Mouse (Mus musculus) forebrain, embryonic 10.5 days (tissue): Measurements from ENCODE around the gene Syt1. TPM values are rescaled to one million over a fixed set of nuclear protein-coding genes. Genes with fewer than 3 reads are reported as not detected.

Source experiments
- DNase-seq: peaks from one replicate; pipeline ENCODE4 v3.0.0-alpha.2; 2017; ENCODE audit warnings: low spot score; ENCODE audit errors: extremely low spot score
- H3K27ac ChIP-seq: fragments of 300-500 bp; sonication (generic); 2 replicates; pipeline ENCODE4 v1.5.1; 2016; ENCODE audit warnings: mild to moderate bottlenecking
- H3K27me3 ChIP-seq: fragments of 300-500 bp; sonication (generic); 2 replicates; pipeline ENCODE4 v1.6.1; 2016; ENCODE audit warnings: mild to moderate bottlenecking; ENCODE audit not compliant: poor library complexity, severe bottlenecking
- H3K36me3 ChIP-seq: fragments of 300-500 bp; sonication (generic); replicated peaks from 2 replicates; pipeline ENCODE4 v1.6.1; 2016; ENCODE audit warnings: mild to moderate bottlenecking, moderate library complexity
- H3K4me1 ChIP-seq: fragments of 300-500 bp; sonication (generic); 2 replicates; pipeline ENCODE4 v1.6.1; 2016
- H3K4me3 ChIP-seq: fragments of 300-500 bp; sonication (generic); 2 replicates; pipeline ENCODE4 v1.5.1; 2016; ENCODE audit warnings: mild to moderate bottlenecking, moderate library complexity
- H3K9me3 ChIP-seq: fragments of 300-500 bp; sonication (generic); 2 replicates; pipeline ENCODE4 v1.6.1; 2016; ENCODE audit warnings: mild to moderate bottlenecking, moderate library complexity
- WGBS: fragments of 180-500 bp; shearing (Covaris S2); methylation state at CpG from one replicate; pipeline ENCODE4 v1.1.7; 2016; 5-methylcytosine and 5-hydroxymethylcytosine counted together
- polyA plus RNA-seq: library from polyadenylated mRNA; unstranded; fragments of >200 nt; fragmentation: Nextera tagmentation; extraction: Ambion mirVana; gene quantifications from 2 replicates; pipeline ENCODE4 v1.2.1, GENCODE M21; 2016

Gene Syt1
- 3.8 and 4.2 TPM in 2 replicates for polyA plus RNA-seq

DNA sequence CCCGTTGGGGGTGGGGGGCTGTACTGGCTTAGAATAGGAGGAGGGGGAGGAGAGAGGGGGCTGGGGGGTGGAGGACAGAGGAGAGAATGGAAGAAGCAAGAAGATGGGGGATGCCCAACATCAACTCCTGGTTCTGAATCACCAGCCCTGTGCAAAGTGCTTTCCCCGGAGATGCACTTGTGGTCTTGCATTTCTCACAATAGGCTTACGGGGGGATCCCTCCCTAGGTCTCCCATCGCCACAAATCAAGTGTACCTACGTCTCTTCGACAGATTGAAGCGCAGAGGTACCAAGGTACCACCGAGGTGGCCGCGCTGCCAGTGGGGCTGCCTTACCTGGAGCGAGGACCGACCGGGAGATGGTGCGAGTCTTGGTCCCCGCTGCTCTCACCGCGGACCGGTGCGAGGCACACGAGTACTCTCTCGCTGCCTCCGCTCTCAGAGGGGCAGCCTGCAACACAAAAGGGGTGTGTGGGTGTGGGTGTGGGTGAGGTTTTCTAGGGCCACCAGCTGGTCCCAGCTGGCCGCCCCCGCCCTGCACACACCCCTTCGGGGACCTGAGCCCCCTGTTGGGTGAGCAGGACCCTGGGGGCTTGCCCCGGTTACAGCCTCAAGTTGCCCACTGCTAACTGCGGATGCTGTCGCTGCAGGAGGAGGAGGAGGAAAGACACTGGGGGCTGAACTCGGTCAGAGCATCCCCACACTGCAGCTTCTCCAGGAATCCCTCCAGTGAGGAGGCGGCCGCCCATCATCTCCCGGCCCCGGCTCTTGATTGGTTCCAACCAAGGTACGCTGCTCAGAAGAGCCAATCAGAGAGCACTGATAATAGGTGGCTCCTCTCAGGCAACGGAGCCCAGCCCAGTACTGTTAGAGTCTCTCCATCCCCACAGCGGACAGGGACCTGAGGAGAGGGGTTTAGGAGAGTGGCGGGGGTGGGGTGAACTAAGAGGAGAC is at the start of gene Syt1:
Gene Syt1, minus strand, starts transcription at position 742 of the 953 bp plus-strand sequence.
- no peaks in the 10 kb centered on the region for H3K36me3 ChIP-seq
- under 1% methylated on average over 37 of the region's 37 CpGs for WGBS
- H3K4me3 ChIP-seq: peak within 1 kb of the TSS; percentile 72
- no peaks in the 10 kb centered on the region for H3K9me3 ChIP-seq
- H3K27me3 ChIP-seq: peaks cover 48% of the 10 kb centered on the region
- H3K27ac ChIP-seq: peak within 1 kb of the TSS; percentile 73
- H3K4me1 ChIP-seq: peaks cover 22% of the 10 kb centered on the region
- peak; percentile 82 for DNase-seq

DNA sequence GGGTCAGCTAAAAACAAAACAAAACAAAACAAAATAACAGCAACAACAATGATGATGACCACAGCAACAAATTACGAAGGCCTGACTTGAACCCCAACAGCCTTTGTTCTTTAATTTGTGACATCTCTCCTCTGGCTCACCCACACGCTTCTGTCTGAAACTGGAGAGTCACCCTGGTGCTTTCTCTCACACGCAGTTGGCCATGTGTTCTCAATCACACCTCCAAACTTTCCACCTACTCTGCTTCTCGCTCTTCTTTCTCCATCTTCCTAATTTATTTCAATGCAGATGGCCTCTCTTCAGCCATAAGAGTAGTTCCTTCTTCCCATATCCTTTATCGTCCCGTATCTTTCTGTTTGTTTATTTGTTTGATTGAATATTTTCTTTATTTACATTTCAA is 45.7 kb upstream of the Syt1 start:
- WGBS: 89% methylated on average over 6 of the region's 6 CpGs
- no peaks in the 10 kb centered on the region for H3K4me1 ChIP-seq
- H3K9me3 ChIP-seq: no peaks in the 10 kb centered on the region
- H3K36me3 ChIP-seq: no peaks in the 10 kb centered on the region
- H3K27me3 ChIP-seq: no peaks in the 10 kb centered on the region
- no peak overlapping the region for H3K4me3 ChIP-seq
- no peak for DNase-seq
- H3K27ac ChIP-seq: no peak overlapping the region

DNA sequence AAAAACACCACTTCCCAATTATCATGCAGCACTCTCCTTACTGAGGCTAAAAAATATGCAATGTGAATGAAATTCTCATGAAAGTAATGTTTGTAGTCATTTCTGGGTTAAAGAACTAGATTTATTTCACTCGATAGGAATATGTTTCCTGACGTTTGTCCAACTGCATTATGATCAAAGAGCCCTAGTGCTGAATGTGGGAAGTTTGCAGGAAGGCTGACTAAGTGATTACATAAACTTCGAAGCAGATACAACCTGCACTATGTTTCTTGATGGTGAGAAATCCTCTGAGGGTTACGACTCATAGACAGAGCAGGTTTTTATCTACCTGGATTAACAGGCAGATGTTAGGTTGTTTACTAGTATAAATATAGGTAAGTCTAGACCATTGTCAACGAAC is 36.8 kb upstream of the Syt1 start:
- no peaks in the 10 kb centered on the region for H3K9me3 ChIP-seq
- H3K36me3 ChIP-seq: no peaks in the 10 kb centered on the region
- no peak for DNase-seq
- 85% methylated on average over 5 of the region's 5 CpGs for WGBS
- H3K4me1 ChIP-seq: no peaks in the 10 kb centered on the region
- H3K27me3 ChIP-seq: no peaks in the 10 kb centered on the region
- H3K27ac ChIP-seq: no peak overlapping the region
- no peak overlapping the region for H3K4me3 ChIP-seq

DNA sequence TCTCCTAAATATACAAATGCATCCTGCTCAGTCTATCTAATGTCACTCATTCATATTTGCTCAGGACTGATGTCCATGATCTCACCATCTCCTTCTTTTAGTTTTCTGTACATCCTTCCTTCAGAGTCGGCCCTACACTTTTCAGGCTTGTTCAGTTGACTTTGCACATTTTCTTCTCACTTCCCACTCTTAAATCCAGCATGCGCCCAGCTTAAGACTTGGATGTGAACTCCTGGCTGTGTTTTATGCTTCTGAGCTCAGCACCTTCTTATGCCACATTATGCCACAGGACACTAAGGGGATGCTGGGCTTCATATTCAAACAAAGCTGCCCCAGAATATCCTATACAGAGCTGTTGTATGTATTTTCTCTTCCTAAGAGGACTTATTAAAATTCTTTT is 36.2 kb upstream of the Syt1 start:
- DNase-seq: no peak
- no peaks in the 10 kb centered on the region for H3K4me1 ChIP-seq
- H3K27ac ChIP-seq: no peak overlapping the region
- H3K9me3 ChIP-seq: no peaks in the 10 kb centered on the region
- H3K27me3 ChIP-seq: no peaks in the 10 kb centered on the region
- no peak overlapping the region for H3K4me3 ChIP-seq
- 89% methylated on average over 2 of the region's 2 CpGs for WGBS
- no peaks in the 10 kb centered on the region for H3K36me3 ChIP-seq

DNA sequence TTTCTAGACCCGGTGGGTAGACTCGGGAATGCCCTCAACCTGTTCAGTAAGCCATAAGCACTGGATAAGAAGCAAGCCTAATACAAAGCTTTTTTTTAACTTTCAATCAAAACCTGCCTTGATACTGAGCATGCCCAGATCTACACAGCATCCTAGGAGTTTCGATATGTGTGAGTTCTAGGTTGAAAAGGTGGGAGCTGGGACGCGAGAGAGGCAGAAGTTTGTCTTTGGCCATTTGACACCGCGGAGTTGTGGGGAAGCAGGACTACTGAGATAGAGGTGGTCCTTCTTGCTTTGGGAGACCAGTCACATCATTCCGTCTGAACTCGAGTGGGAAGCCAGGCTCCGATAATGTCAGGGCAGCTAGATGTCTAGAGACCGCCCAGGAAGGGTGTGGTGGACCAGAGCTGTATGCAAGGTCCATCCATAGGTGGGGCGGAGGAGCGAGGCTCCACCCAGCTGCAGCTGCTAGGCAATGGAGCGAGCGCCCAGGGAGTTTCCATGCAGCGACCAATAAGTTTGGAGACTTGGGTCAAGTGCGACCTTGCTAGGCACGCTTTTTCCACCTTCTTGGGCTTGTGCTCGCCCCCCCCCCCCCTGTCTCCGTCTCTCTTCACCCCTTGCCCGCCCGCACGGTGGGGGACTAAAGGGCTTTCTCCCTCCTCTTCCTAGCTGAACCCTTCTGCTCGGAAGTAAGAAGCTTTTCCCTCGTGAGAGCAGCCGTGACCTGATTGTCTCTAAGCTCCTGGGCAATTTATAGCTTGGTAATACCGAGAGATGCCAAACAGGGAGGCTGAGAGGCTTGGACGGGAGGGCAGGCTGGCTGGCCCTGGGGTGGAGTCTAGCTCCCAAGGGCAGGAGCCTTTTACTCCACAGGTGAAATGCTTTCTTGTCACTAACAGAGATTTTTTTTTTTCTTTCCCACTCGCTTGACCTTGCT is 714 bp upstream of the Syt1 start:
- H3K4me3 ChIP-seq: peak overlapping the region; percentile 72

DNA sequence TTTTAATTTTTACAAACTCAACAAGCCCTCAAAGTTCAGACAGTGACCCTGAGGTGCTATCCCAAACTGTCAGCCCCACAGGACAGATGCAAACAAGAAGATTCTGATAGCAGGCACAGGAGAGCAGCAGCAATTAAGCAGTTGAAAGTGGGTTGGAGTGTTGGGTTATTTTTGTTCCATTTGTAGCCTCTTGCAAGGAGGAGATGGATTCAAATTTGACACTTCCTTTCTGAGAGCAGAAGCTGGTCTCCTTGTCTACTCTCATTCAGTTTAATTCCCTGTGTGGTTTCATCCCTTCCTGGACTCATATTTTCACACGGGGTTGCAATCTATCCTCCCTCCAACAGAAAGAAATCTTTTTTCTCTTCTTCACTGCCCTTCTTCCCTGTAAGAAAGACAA is 951 bp downstream of the Syt1 start:
- peak overlapping the region; percentile 72 for H3K4me3 ChIP-seq
- H3K4me1 ChIP-seq: peaks cover 22% of the 10 kb centered on the region
- no peak for DNase-seq
- peak overlapping the region; percentile 73; the same call in 1 of the 2 replicates for H3K27ac ChIP-seq
- peaks cover 48% of the 10 kb centered on the region for H3K27me3 ChIP-seq
- 16% methylated on average over 1 of the region's 1 CpGs for WGBS
- no peaks in the 10 kb centered on the region for H3K36me3 ChIP-seq
- H3K9me3 ChIP-seq: no peaks in the 10 kb centered on the region

More for the DNA sequence above, 714 bp upstream of the Syt1 start:
- peaks cover 48% of the 10 kb centered on the region for H3K27me3 ChIP-seq
- H3K27ac ChIP-seq: peak overlapping the region; percentile 30; the same call in 1 of the 2 replicates
- H3K9me3 ChIP-seq: no peaks in the 10 kb centered on the region
- under 1% methylated on average over 29 of the region's 29 CpGs for WGBS
- peaks cover 22% of the 10 kb centered on the region for H3K4me1 ChIP-seq
- peak; percentile 57 for DNase-seq
- no peaks in the 10 kb centered on the region for H3K36me3 ChIP-seq

DNA sequence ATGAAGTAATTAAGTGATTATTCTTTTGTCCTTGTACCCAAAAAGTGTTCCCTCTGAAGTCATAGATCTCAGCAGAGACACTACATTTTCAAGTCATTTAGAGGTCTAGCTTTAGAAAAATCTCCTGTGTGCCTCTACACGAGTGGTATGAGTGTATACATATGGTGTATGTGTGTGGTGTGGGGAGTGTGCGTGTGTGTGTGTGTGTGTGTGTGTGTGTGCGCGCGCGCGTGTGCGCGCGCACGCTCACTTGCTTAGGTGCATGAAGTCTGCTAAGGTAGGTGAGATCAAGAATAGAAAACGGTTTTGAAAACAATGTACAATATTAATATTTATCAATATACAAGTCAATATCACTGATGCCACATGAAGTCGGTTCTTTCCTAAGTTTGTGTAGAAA is 2.3 kb downstream of the Syt1 start:
- Histone ChIP-seq H3K27me3 (peaks cover 44% of the 10 kb centered on the region), H3K36me3 (no peaks in the 10 kb centered on the region), H3K4me3 (no peak overlapping the region), H3K9me3 (no peaks in the 10 kb centered on the region), H3K4me1 (peaks cover 22% of the 10 kb centered on the region), H3K27ac (no peak overlapping the region)
- WGBS: 94% methylated on average over 13 of the region's 13 CpGs
- no peak for DNase-seq

DNA sequence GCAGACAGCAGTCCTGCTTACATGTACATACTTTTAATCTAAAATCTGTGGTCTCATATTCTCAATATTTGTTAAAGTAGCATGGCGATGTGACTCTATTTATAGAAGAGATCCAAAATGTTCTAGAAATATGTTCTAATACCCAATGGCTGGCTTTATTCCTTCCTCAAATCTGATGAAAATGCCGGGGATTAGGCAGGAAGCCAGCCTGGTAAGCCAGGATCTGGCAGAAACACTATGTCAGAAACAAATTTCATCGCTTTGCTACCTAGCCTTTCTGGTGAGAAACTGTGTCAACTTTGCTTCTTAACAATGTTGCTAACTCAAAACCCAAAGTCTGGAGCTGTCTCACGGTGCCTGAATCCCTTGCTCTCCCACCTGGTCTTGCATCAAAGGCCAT is 7.3 kb downstream of the Syt1 start:
- no peak overlapping the region for H3K4me3 ChIP-seq
- no peaks in the 10 kb centered on the region for H3K36me3 ChIP-seq
- H3K27me3 ChIP-seq: peaks cover 3% of the 10 kb centered on the region
- no peaks in the 10 kb centered on the region for H3K4me1 ChIP-seq
- DNase-seq: no peak
- WGBS: 89% methylated on average over 4 of the region's 4 CpGs
- H3K27ac ChIP-seq: no peak overlapping the region
- no peaks in the 10 kb centered on the region for H3K9me3 ChIP-seq

DNA sequence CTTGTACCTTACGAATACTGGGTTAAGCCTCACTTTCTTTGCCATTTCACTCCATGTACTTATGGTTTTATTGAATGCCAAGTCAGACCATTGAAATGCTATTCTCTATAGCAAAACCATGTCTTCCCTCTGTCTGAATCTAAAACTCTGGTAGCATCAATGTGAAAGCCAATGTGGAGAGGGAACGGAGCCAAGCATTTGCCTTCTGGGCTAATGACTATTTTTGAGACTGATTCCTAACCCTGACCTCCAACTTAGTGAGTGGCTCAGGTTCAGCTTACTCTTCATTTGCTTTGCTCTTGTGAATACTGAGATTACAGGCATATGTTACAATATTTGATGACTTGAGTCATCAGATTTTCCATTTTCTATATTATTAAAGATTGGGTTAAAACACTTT is 23.5 kb downstream of the Syt1 start:
- no peak for DNase-seq
- Histone ChIP-seq H3K9me3 (no peaks in the 10 kb centered on the region), H3K4me1 (no peaks in the 10 kb centered on the region), H3K4me3 (no peak overlapping the region), H3K36me3 (no peaks in the 10 kb centered on the region), H3K27ac (no peak overlapping the region), H3K27me3 (no peaks in the 10 kb centered on the region)
- WGBS: 99% methylated on average over 2 of the region's 2 CpGs

DNA sequence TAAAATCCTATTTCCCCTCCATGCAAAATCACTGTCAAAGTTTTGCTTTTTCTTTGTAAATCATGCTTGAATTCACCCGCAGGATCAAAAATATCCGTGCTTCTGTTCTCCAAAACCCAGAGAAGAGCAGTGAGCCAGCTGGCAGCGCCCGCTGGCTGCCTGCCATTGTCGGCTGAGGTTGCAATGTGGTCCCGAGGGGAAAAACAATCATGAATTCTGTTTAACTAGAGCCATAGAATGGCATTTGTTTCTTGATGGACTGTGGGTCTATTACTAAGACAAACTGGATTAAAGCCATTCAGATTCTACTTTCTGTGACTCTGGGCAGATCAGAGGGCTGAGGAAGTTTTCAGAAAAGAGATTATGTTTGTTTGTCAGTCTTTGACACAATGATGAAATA is 31.1 kb downstream of the Syt1 start:
- no peaks in the 10 kb centered on the region for H3K36me3 ChIP-seq
- H3K27ac ChIP-seq: no peak overlapping the region
- no peaks in the 10 kb centered on the region for H3K4me1 ChIP-seq
- no peaks in the 10 kb centered on the region for H3K27me3 ChIP-seq
- H3K4me3 ChIP-seq: no peak overlapping the region
- DNase-seq: no peak
- WGBS: 76% methylated on average over 6 of the region's 6 CpGs
- H3K9me3 ChIP-seq: no peaks in the 10 kb centered on the region

DNA sequence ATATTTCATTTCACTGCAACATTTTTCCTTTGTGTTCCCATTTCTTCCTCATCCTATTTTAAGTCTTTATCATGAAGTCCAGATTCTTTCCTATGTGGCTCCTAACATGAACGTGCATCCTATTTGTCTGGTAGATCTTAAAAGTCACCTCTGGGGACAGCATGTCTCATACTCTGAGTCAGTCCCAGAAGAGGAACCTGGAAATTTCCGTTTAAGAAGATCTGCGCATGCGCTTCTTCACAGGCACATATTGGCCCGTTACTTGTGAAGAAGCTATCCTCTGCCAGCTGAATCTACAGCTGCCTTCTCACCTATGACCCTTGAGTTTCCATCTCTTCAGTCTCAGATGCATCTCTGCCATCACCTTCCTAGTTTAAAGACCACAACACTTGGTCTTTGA is 55.8 kb downstream of the Syt1 start:
- Histone ChIP-seq H3K27me3 (no peaks in the 10 kb centered on the region), H3K4me1 (no peaks in the 10 kb centered on the region), H3K4me3 (no peak overlapping the region), H3K27ac (no peak overlapping the region), H3K9me3 (no peaks in the 10 kb centered on the region), H3K36me3 (no peaks in the 10 kb centered on the region)
- DNase-seq: no peak
- WGBS: 94% methylated on average over 5 of the region's 5 CpGs

DNA sequence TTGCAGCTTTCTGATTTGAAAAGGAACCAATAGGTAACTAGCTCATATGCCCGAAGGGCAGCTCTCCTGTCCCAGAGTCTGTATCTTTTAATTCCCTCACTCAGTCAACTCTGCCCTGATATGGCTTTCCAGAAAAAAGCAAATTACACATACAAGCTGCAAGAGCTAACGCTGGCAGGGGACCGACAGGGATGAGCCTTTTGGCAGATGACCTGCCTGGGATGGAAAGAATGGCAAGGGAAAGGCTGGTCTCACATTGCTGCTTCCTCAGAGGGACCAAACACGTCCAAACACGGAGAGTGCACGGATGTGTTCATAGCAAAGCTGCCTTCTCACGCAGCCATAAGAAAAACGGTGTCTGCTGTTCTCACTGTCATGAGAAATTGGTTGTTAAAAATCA is 58.6 kb downstream of the Syt1 start:
- WGBS: 89% methylated on average over 8 of the region's 8 CpGs
- H3K27me3 ChIP-seq: no peaks in the 10 kb centered on the region

More for the DNA sequence above, 58.6 kb downstream of the Syt1 start:
- no peak for DNase-seq
- Histone ChIP-seq H3K9me3 (no peaks in the 10 kb centered on the region), H3K4me3 (no peak overlapping the region), H3K27ac (no peak overlapping the region), H3K4me1 (no peaks in the 10 kb centered on the region), H3K36me3 (no peaks in the 10 kb centered on the region)
